Mouse (Mus musculus) kidney, embryonic 14.5 days (tissue): ENCODE results near the gene Wdr60. TPM values are rescaled to one million over a fixed set of nuclear protein-coding genes. Genes with fewer than 3 reads are reported as not detected.

ENCODE experiments used
- ATAC-seq: fragments of 200-750 bp; cut with Nextera tagmentation; 2 replicates; pipeline ENCODE4 v1.8.0; 2017; ENCODE audit warnings: moderate number of reproducible peaks, mild to moderate bottlenecking, moderate TSS enrichment, moderate library complexity; ENCODE audit not compliant: low FRiP score, low TSS enrichment
- H3K27ac ChIP-seq: fragments of 300-500 bp; sonication (generic); 2 replicates; pipeline ENCODE4 v1.5.1; 2014; ENCODE audit warnings: low read depth, mild to moderate bottlenecking, low read length, moderate library complexity, mixed read lengths
- H3K27me3 ChIP-seq: fragments of 300-500 bp; sonication (generic); 2 replicates; pipeline ENCODE4 v1.6.1; 2014; ENCODE audit warnings: mild to moderate bottlenecking, low read length; ENCODE audit not compliant: control insufficient read depth, insufficient read depth
- H3K36me3 ChIP-seq: fragments of 300-500 bp; sonication (generic); 2 replicates; pipeline ENCODE4 v1.6.1; 2014; ENCODE audit warnings: low read length, mixed read lengths; ENCODE audit not compliant: control insufficient read depth, insufficient read depth
- H3K4me1 ChIP-seq: fragments of 300-500 bp; sonication (generic); 2 replicates; pipeline ENCODE4 v1.6.1; 2014; ENCODE audit warnings: low read length, mixed read lengths; ENCODE audit not compliant: control insufficient read depth, insufficient read depth
- H3K4me2 ChIP-seq: fragments of 300-500 bp; sonication (generic); replicated peaks from 2 replicates; pipeline ENCODE4 v1.6.1; 2014; ENCODE audit warnings: low read depth, mild to moderate bottlenecking, low read length
- H3K4me3 ChIP-seq: fragments of 300-500 bp; sonication (generic); 2 replicates; pipeline ENCODE4 v1.5.1; 2014; ENCODE audit warnings: mild to moderate bottlenecking, low read length
- H3K9ac ChIP-seq: fragments of 300-500 bp; sonication (generic); 2 replicates; pipeline ENCODE4 v1.6.1; 2014; ENCODE audit warnings: low read depth, mild to moderate bottlenecking, low read length, moderate library complexity
- H3K9me3 ChIP-seq: fragments of 300-500 bp; sonication (generic); 2 replicates; pipeline ENCODE4 v1.6.1; 2016; ENCODE audit warnings: low read length; ENCODE audit not compliant: control insufficient read depth
- WGBS: fragments of 180-500 bp; shearing (Covaris S2); extraction: QIAGEN DNeasy Blood & Tissue Kit; methylation state at CpG from one replicate; pipeline ENCODE4 v1.1.7; 2014; 5-methylcytosine and 5-hydroxymethylcytosine counted together
- polyA plus RNA-seq: library from polyadenylated mRNA; unstranded; fragments of >200 nt; fragmentation: Nextera tagmentation; extraction: Ambion mirVana; gene quantifications from 2 replicates; pipeline ENCODE4 v1.2.1, GENCODE M21; 2014

Wdr60 gene
- polyA plus RNA-seq, 1 experiment from 2014 or later, result 19.7 TPM

- Histone ChIP-seq H3K9ac (no peak overlapping the region), H3K36me3 (peaks cover 28% of the 10 kb centered on the region), H3K9me3 (no peaks in the 10 kb centered on the region), H3K27me3 (no peaks in the 10 kb centered on the region), H3K4me2 (no peak overlapping the region), H3K27ac (no peak overlapping the region), H3K4me3 (no peak overlapping the region), H3K4me1 (no peaks in the 10 kb centered on the region)
- WGBS, result 91% methylated on average over 1 of the region's 1 CpGs
- ATAC-seq, result no peak
Observed at GRCm38 (mm10) chr12:116244601-116245000, 18.2 kb downstream of the Wdr60 start.

- H3K4me2 ChIP-seq, result no peak overlapping the region
- H3K27me3 ChIP-seq, result no peaks in the 10 kb centered on the region
- no peaks in the 10 kb centered on the region for H3K9me3 ChIP-seq
- no peaks in the 10 kb centered on the region for H3K4me1 ChIP-seq
- ATAC-seq, result no peak
- peaks cover 10% of the 10 kb centered on the region for H3K36me3 ChIP-seq
- no peak overlapping the region for H3K9ac ChIP-seq
- no peak overlapping the region for H3K4me3 ChIP-seq
- H3K27ac ChIP-seq, result no peak overlapping the region
- 88% methylated on average over 3 of the region's 3 CpGs for WGBS
Observed at GRCm38 (mm10) chr12:116238803-116239202, 24.0 kb downstream of the Wdr60 start.

- H3K27ac ChIP-seq, result no peak overlapping the region
- peaks cover 10% of the 10 kb centered on the region for H3K36me3 ChIP-seq
- no peak overlapping the region for H3K4me3 ChIP-seq
- no peak for ATAC-seq
- H3K4me2 ChIP-seq, result no peak overlapping the region
- no peak overlapping the region for H3K9ac ChIP-seq
- no peaks in the 10 kb centered on the region for H3K27me3 ChIP-seq
- H3K4me1 ChIP-seq, result no peaks in the 10 kb centered on the region
- H3K9me3 ChIP-seq, result no peaks in the 10 kb centered on the region
Observed at GRCm38 (mm10) chr12:116238370-116238769, 24.5 kb downstream of the Wdr60 start.

- Histone ChIP-seq H3K36me3 (peaks cover 6% of the 10 kb centered on the region), H3K27me3 (no peaks in the 10 kb centered on the region), H3K4me1 (no peaks in the 10 kb centered on the region), H3K9me3 (no peaks in the 10 kb centered on the region), H3K4me2 (no peak overlapping the region), H3K4me3 (no peak overlapping the region), H3K27ac (no peak overlapping the region), H3K9ac (no peak overlapping the region)
- ATAC-seq, result no peak
- 93% methylated on average over 3 of the region's 3 CpGs for WGBS
Observed at GRCm38 (mm10) chr12:116236658-116237057, 26.2 kb downstream of the Wdr60 start.

GRCm38 (mm10) chr12:116235356-116235755 lies 27.5 kb downstream of the Wdr60 start:
- no peaks in the 10 kb centered on the region for H3K4me1 ChIP-seq
- peaks cover 6% of the 10 kb centered on the region; the same call in 1 of the 2 replicates for H3K36me3 ChIP-seq
- no peak overlapping the region for H3K27ac ChIP-seq
- H3K27me3 ChIP-seq, result no peaks in the 10 kb centered on the region
- H3K4me2 ChIP-seq, result no peak overlapping the region
- no peaks in the 10 kb centered on the region for H3K9me3 ChIP-seq
- no peak for ATAC-seq
- no peak overlapping the region for H3K9ac ChIP-seq
- H3K4me3 ChIP-seq, result no peak overlapping the region
- 82% methylated on average over 4 of the region's 4 CpGs for WGBS

GRCm38 (mm10) chr12:116232061-116232460 lies 30.8 kb downstream of the Wdr60 start:
- Histone ChIP-seq H3K9ac (no peak overlapping the region), H3K4me2 (no peak overlapping the region), H3K4me3 (no peak overlapping the region), H3K4me1 (no peaks in the 10 kb centered on the region), H3K36me3 (peaks cover 3% of the 10 kb centered on the region; the same call in 1 of the 2 replicates), H3K9me3 (no peaks in the 10 kb centered on the region), H3K27me3 (no peaks in the 10 kb centered on the region), H3K27ac (no peak overlapping the region)
- 92% methylated on average over 1 of the region's 1 CpGs for WGBS
- ATAC-seq, result no peak

- H3K27ac ChIP-seq, result no peak overlapping the region
- H3K4me1 ChIP-seq, result no peaks in the 10 kb centered on the region
- H3K9me3 ChIP-seq, result no peaks in the 10 kb centered on the region
- H3K4me2 ChIP-seq, result no peak overlapping the region
- ATAC-seq, result no peak
- H3K27me3 ChIP-seq, result no peaks in the 10 kb centered on the region
- H3K4me3 ChIP-seq, result no peak overlapping the region
- H3K36me3 ChIP-seq, result peaks cover 3% of the 10 kb centered on the region; the same call in 1 of the 2 replicates
- no peak overlapping the region for H3K9ac ChIP-seq
- 69% methylated on average over 12 of the region's 12 CpGs for WGBS
Observed at GRCm38 (mm10) chr12:116231612-116232011, 31.2 kb downstream of the Wdr60 start.

- H3K4me3 ChIP-seq, result no peak overlapping the region
- no peaks in the 10 kb centered on the region for H3K4me1 ChIP-seq
- no peaks in the 10 kb centered on the region for H3K9me3 ChIP-seq
- no peak overlapping the region for H3K4me2 ChIP-seq
- 79% methylated on average over 3 of the region's 3 CpGs for WGBS
- H3K36me3 ChIP-seq, result peaks cover 10% of the 10 kb centered on the region; the same call in 1 of the 2 replicates
- H3K27me3 ChIP-seq, result no peaks in the 10 kb centered on the region
- no peak overlapping the region for H3K9ac ChIP-seq
- no peak for ATAC-seq
- no peak overlapping the region for H3K27ac ChIP-seq
Observed at GRCm38 (mm10) chr12:116229451-116229850, 33.4 kb downstream of the Wdr60 start.

GRCm38 (mm10) chr12:116226289-116227057 lies 36.3 kb downstream of the Wdr60 start:
- H3K36me3 ChIP-seq, result peaks cover 13% of the 10 kb centered on the region; the same call in 1 of the 2 replicates

More at GRCm38 (mm10) chr12:116226289-116227057, 36.3 kb downstream of the Wdr60 start:
- H3K27me3 ChIP-seq, result no peaks in the 10 kb centered on the region
- ATAC-seq, result no peak
- no peak overlapping the region for H3K4me2 ChIP-seq
- no peaks in the 10 kb centered on the region for H3K4me1 ChIP-seq
- H3K9ac ChIP-seq, result no peak overlapping the region
- H3K9me3 ChIP-seq, result no peaks in the 10 kb centered on the region
- H3K4me3 ChIP-seq, result no peak overlapping the region
- H3K27ac ChIP-seq, result no peak overlapping the region
- WGBS, result 90% methylated on average over 10 of the region's 10 CpGs
